Mouse (Mus musculus) gastrocnemius, postnatal 4 days (tissue): ENCODE measurements at regions not wholly inside any gene's neighbourhood (a gene's known extent, or its start where the extent isn't known, plus 50 kb on each side); places are given as distances from the start of the nearest gene placed in this dataset.

ENCODE experiments used
- DNase-seq, 2 experiments: peaks; one replicate each; pipeline ENCODE4 v3.0.0; 2021 to 2022; ENCODE audit warnings: low spot score in 2 of 2, mixed read lengths in 2 of 2

DNA sequence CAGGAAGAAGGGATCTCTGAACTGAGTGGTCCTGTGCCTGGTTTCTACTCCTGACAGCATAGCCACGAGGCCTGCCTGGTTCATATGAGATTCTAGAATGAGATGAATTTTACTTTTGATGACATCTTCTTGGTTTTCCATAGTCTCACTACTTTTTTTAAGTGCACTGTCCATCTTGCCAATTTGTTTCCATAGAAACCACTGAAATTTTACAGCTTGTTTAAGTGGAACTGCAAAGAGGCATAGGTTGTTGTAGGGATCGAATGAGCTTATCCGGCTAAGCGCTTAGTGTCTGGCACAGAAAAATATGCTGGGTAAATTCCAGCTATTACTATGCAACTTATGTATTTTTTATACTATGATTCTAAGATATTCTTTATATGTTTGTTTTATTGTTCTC lies 100.8 kb upstream of the Fshr start:
- DNase-seq = no peak

DNA sequence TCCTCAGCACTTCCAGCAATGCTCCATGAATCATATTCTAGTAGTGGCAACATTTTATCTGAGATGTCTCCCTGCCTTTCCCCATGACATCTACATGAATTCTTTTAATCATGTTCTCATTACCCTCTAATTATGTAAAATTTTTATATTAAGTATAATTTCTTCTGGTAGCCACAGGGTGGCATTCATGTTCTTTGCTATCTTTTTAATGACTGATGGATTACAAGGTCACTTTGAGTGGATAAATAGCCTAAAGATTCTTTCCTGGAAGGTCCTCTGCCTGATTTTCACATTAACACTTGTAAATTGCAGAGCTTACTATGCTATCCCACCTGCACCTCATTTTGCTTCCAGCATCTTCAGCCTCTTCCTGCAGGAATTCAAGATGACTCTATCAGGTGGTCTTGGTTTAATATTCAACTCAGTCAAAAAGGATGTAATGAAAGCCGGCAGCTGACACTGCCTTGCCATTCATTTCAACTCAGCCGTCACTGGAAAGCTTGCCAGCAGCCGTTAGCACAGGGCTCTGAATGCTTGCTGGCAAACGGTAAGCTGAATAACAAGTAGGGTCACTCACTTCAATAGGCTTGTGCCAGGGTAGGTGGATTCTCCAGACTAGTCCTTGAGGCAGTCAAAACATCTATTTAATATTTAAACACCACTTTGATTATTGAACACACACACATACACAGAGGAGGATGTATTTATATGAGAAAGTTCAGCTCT lies 97.0 kb upstream of the Fshr start:
- DNase-seq = no peak

DNA sequence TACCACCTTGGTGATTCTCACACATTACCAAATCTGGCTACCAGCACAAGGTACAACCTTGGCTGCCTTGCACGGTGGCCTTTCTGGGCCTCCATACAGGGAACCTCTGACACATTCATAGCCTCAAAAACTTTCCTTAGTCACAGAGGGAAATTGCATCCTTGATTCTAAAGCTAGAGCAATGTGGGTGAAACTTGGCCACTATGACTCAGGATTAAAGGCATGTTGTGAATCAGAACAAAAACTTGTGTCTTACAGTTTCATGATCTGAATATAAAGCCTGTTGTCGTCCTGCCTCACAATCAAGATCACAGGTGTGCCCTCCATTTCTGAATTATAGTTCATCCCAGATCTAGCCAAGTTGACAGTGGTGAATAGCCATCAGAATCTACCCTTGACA lies 80.8 kb upstream of the Fshr start:
- DNase-seq = no peak

DNA sequence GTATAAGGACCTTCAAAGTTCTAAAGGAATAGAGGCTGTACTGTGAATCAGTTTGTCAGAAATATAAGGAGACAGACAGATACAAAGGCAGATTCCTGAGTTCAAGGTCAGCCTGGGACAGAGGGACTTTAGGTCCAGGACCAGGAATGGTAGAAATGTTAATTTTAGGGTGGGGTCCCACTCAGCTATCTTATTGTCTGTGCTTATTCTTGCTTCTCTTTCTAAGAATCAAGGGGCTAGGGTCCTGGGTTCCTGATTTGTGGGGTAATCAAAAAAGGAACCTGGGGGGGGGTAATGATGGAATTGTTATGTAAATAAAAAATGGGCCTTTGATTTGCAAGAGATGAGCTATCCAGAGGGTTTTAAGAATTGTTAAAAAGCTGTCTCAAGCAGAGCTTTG lies 71.7 kb upstream of the Fshr start:
- DNase-seq = no peak

DNA sequence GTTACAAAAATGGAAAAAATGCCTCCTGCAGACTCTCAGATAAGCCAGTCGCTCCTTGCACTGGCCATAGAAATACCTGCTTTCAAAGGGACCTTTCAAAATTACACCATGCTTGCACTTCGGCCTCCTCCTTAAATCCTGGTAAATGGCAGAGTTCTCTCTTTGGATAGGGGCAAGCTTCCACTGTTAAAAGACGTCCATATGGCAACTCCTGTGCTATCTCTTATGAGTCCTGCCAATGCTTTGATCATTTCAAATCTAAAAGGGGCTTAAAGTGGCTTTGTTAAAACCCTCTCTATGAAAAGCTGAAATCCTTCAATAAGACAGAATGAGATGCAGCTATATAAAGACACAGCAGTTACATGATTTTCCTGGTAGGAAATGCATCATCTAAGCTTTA lies 55.2 kb upstream of the Fshr start:
- DNase-seq = no peak

DNA sequence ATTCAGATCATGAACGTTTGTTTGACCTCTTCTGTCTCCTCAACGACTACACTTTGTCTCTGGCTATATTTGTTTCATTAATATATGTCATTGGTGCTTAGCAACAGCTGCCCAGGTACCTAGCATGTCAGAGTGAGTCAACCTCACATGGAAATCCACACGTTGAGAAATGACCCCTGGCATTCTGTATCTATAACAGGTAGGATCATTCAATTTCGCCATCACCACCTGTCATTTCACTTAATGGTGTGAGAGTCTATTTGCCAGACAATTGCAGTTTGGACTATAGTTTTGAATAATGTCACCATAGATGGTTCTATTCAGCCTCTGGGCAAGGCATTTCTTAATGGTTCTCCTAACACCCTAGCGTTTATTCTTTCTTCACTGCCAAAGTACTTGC lies 50.3 kb upstream of the Fshr start:
- no peak for DNase-seq
